Mouse (Mus musculus) testis, postnatal 10 days (tissue): ENCODE results near the gene Alg5.

Source experiments
- DNase-seq: peaks from one replicate; pipeline ENCODE4 v3.0.0; 2021; ENCODE audit warnings: low spot score

Alg5 gene

DNA sequence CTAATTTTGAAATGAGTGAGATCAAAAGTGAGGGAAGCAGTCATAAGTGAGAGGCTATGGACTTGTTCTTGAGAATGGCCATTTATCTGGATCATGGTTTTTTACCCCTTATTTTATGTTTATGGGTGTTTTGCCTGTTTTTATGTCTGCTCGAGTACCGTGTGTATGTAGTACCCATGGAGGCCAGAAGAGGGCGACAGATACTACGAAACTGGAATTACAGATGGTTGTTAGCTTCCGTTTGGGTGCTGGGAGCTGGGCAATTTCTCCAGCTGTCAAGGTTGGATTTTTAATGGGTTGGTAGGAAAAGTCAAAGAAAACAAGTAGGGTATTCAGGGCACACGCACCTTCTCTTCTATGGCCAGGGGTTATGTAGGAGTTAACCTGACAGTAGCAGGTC, 58.4 kb downstream of the Alg5 start:
- no peak for DNase-seq

DNA sequence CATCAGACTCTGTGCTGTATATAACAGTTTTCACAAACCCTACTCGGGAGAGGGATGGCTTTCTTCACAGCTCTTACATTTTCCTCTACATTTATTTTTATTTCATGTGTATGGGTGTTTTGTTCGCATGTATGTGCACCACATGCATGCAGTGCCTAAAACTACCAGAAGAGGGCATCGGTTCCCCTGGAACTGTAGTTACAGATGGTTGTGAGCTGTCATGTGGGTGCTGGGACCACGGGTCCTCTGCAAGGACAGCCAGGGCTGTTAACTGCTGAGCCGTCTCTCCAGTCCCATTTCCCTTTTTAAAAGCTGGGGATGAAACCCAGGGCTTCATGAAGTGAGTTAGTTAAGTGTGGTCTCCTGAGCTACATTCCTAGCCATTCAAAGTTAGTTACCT, 60.0 kb downstream of the Alg5 start:
- DNase-seq, result no peak

DNA sequence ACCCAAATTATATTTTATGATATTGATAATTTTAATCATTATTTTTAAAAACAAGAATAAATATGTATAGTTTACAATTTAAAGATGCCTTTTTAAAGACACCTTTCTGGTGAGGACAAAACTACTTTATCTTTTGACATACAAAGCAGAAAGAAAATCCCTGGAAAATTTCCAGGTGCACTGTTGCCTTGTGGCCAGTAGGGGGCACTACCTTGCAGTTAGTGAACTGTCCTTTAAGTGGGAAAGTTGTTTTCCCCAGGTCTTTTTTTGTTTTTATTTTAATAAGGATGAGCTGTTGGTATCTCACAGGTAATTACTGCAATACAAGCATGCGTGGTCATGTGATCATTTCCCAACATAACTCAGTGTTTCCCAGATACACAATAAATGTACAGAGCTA, 60.5 kb downstream of the Alg5 start:
- no peak for DNase-seq

DNA sequence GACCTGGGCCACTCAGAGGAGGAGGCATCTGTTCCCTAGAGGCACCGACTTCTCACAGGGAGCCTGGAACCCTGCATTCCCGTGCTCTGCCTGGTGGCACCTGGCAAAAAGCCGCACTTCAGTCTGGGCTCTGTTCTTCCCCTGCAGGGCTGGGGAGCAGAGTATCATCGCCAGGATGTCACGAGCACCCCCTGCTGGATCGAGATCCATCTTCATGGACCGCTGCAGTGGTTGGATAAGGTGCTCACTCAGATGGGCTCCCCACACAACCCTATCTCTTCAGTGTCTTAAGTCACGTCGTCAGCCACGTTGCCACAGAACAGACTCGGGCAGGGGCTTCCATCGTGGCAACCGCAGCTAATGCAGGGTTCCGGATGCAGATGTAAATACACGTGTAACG, 61.9 kb downstream of the Alg5 start:
- DNase-seq, result peak; percentile 74
